Mouse (Mus musculus): ENCODE data around the gene Gimap1.
A peak's percentile ranks its signal among the peaks of the same experiment; 100 is the strongest.

Gene Gimap1

GRCm38 (mm10) chr6:48738961-48739779 lies at the start of gene Gimap1:
Gene Gimap1 (plus strand): TSS chr6:48739054.
- DNase-seq: peak; percentile 64 to 70

GRCm38 (mm10) chr6:48689320-48689719 lies 49.5 kb upstream of the Gimap1 start:
- no peak for DNase-seq

- no peak for DNase-seq
Observed at GRCm38 (mm10) chr6:48692962-48693361, 45.9 kb upstream of the Gimap1 start.

- no peak for DNase-seq
Observed at GRCm38 (mm10) chr6:48696830-48697554, 41.9 kb upstream of the Gimap1 start.

- DNase-seq: no peak
Observed at GRCm38 (mm10) chr6:48697555-48697930, 41.3 kb upstream of the Gimap1 start.

- no peak for DNase-seq
Observed at GRCm38 (mm10) chr6:48698066-48698856, 40.6 kb upstream of the Gimap1 start.

- DNase-seq: no peak
Observed at GRCm38 (mm10) chr6:48698888-48699287, 40.0 kb upstream of the Gimap1 start.

GRCm38 (mm10) chr6:48700251-48701075 lies 38.4 kb upstream of the Gimap1 start:
- DNase-seq: peak; percentile 36 to 76

- no peak for DNase-seq
Observed at GRCm38 (mm10) chr6:48702146-48702545, 36.7 kb upstream of the Gimap1 start.

GRCm38 (mm10) chr6:48702601-48703000 lies 36.3 kb upstream of the Gimap1 start:
- no peak for DNase-seq

- no peak for DNase-seq
Observed at GRCm38 (mm10) chr6:48704146-48704545, 34.7 kb upstream of the Gimap1 start.

- DNase-seq: no peak
Observed at GRCm38 (mm10) chr6:48706130-48706529, 32.7 kb upstream of the Gimap1 start.

- no peak for DNase-seq
Observed at GRCm38 (mm10) chr6:48718455-48718854, 20.4 kb upstream of the Gimap1 start, which contains the start of the genes Gm28053 and Gimap7. Gene Gm28053 (plus strand): TSS chr6:48718607. Gene Gimap7 (plus strand): TSS chr6:48718621.

GRCm38 (mm10) chr6:48720326-48720725 lies 18.5 kb upstream of the Gimap1 start:
- peak in 1 of 2 experiments; percentile 47 for DNase-seq

- no peak for DNase-seq
Observed at GRCm38 (mm10) chr6:48723468-48723867, 15.4 kb upstream of the Gimap1 start.

GRCm38 (mm10) chr6:48725476-48725875 lies 13.4 kb upstream of the Gimap1 start:
- peak; percentile 92 to 94 for DNase-seq

GRCm38 (mm10) chr6:48727761-48728160 lies 11.1 kb upstream of the Gimap1 start:
- DNase-seq: no peak

- DNase-seq: no peak
Observed at GRCm38 (mm10) chr6:48732864-48733304, 6.0 kb upstream of the Gimap1 start.

GRCm38 (mm10) chr6:48733660-48734059 lies 5.2 kb upstream of the Gimap1 start:
- no peak for DNase-seq

GRCm38 (mm10) chr6:48737053-48737452 lies 1.8 kb upstream of the Gimap1 start:
- DNase-seq: no peak

GRCm38 (mm10) chr6:48737688-48738087 lies 1.2 kb upstream of the Gimap1 start:
- DNase-seq: no peak

GRCm38 (mm10) chr6:48739780-48740055 lies 864 bp downstream of the Gimap1 start:
- no peak for DNase-seq

Measured in kidney, postnatal 25 days (tissue).